Mouse (Mus musculus): ENCODE data around the gene Gm815.

GRCm38 (mm10) chr19:26837626-26838025, 48.1 kb upstream of the Gm815 start:
- no peak for TF ChIP-seq CTCF (IDR thresholded peaks at IDR 0.05; ENCODE audit: low read depth)
- TF ChIP-seq EP300 (IDR thresholded peaks at IDR 0.05; ENCODE audit: low read depth) = no peak
